Mouse (Mus musculus): ENCODE measurements around the gene Acoxl.

DNA sequence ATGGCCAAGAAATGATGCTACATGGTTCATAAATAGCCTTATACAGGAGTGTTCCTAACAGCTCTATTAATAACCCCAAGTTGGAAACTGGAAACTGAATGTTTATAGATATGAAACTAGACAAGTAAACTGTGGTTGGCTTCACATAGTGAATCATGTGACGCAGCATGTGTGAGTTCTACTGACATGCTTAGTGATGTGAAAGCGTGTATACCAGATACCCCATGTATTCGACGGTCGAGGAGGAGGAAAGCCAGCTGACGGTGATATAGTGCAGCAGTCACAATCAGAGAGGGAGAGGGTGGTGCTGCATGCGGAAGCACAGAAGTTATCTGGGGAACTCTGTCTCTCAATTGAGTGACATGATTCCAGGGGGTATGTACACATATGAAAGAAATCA lies 222.8 kb downstream of the Acoxl start:
- TF ChIP-seq EP300 (IDR thresholded peaks at IDR 0.05; ENCODE audit: insufficient read depth, low read depth, low read length) = no peak
- TF ChIP-seq CTCF (IDR thresholded peaks at IDR 0.05) = no peak
- no peak for TF ChIP-seq POLR2A (IDR thresholded peaks at IDR 0.05; ENCODE audit: insufficient read depth, low read depth, low read length)

All from heart, adult 2 months (tissue).